Mouse (Mus musculus): ENCODE data around the gene Cenpv.

DNA sequence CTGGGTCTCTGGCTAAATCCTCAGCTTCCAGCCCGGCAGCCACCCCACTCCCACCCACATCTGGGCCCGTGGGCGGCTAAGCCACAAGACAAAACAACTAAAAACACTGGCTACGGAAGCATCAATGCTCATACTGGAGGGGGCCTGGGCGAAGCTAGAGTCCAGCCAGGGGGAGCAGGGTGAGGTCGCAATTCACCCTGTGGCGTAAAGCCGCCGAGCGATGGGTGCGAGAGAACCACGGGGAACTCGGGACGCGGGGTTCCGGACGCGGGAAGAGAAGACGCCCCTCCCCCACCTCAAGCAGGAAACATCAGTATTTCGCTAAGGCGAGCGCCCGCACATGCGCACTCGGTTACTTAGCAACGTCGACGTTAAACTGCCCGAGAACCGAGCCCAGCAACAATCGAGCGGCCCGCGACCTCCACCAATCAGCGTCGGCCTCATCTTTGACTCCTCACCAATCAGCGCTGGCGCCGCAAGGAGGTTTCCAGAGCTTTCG is 11.7 kb upstream of the Cenpv start, which contains the start of gene Ubb:
- TF ChIP-seq MAX (IDR thresholded peaks at IDR 0.05; ENCODE audit: low read depth) = no peak
- TF ChIP-seq TCF12 (IDR thresholded peaks at IDR 0.05; ENCODE audit: insufficient read depth, poor library complexity, severe bottlenecking) = no peak
- peak; percentile 82 for TF ChIP-seq POLR2A (IDR thresholded peaks at IDR 0.05; ENCODE audit: insufficient read length, low read depth)
- TF ChIP-seq MYOG (IDR thresholded peaks at IDR 0.05; ENCODE audit: control insufficient read depth in 1 of 3, insufficient read depth in 1 of 3, insufficient read length in 2 of 3, low read depth in 2 of 3) = no peak
- TF ChIP-seq USF1 (IDR thresholded peaks at IDR 0.05; ENCODE audit: low read depth) = no peak
